Mouse (Mus musculus): ENCODE results near the gene Klk1b4. TPM values are rescaled to one million over a fixed set of nuclear protein-coding genes. Genes with fewer than 3 reads are reported as not detected.
"Not testable (repeated sequence)": the region's sequence is repeated elsewhere in the genome, so short reads cannot be mapped to it uniquely, and the experiment has no call there.

Gene Klk1b4
- total and polyA plus RNA-seq, 2 experiments, result 2.0 to 7.4 TPM

GRCm38 (mm10) chr7:44246984-44247470 is 39.8 kb downstream of the Klk1b4 start:
- TF ChIP-seq POLR2A (IDR thresholded peaks at IDR 0.05; ENCODE audit: extremely low read depth, insufficient read depth, low read length), result no peak
- no peak for TF ChIP-seq CTCF (IDR thresholded peaks at IDR 0.05; ENCODE audit: low read depth, low read length)
- Histone ChIP-seq H3K36me3 (ENCODE audit: control insufficient read depth, insufficient read depth, low read length) (peaks cover 6% of the 10 kb centered on the region), H3K27ac (replicated peaks; ENCODE audit: insufficient read depth, low read depth, low read length) (peak overlapping the region; percentile 33), H3K4me3 (ENCODE audit: insufficient read depth, low read depth, low read length) (peak overlapping the region; percentile 98), H3K4me1 (ENCODE audit: control insufficient read depth, insufficient read depth, low read length) (peaks cover 5% of the 10 kb centered on the region), H3K9ac (ENCODE audit: low read depth, low read length) (peak overlapping the region; percentile 76), H3K27me3 (ENCODE audit: control insufficient read depth, insufficient read depth, low read length) (no peaks in the 10 kb centered on the region), H3K79me2 (ENCODE audit: control insufficient read depth, insufficient read depth, low read length) (no peaks in the 10 kb centered on the region)
- WGBS, result under 1% methylated on average over 23 of the region's 23 CpGs
- DNase-seq (ENCODE audit: extremely low read depth, low read depth, low spot score), result peak; percentile 17

- Histone ChIP-seq H3K79me2 (ENCODE audit: control insufficient read depth, insufficient read depth, low read length) (no peaks in the 10 kb centered on the region), H3K9ac (ENCODE audit: low read depth, low read length) (no peak overlapping the region), H3K36me3 (ENCODE audit: control insufficient read depth, insufficient read depth, low read length) (peaks cover 8% of the 10 kb centered on the region), H3K4me1 (ENCODE audit: control insufficient read depth, insufficient read depth, low read length) (peaks cover 5% of the 10 kb centered on the region), H3K27ac (replicated peaks; ENCODE audit: insufficient read depth, low read depth, low read length) (no peak overlapping the region), H3K27me3 (ENCODE audit: control insufficient read depth, insufficient read depth, low read length) (no peaks in the 10 kb centered on the region), H3K4me3 (ENCODE audit: insufficient read depth, low read depth, low read length) (no peak overlapping the region)
- WGBS, result 95% methylated on average over 2 of the region's 2 CpGs
- DNase-seq (ENCODE audit: extremely low read depth, low read depth, low spot score), result no peak
- TF ChIP-seq CTCF (IDR thresholded peaks at IDR 0.05; ENCODE audit: low read depth, low read length) (no peak), POLR2A (IDR thresholded peaks at IDR 0.05; ENCODE audit: extremely low read depth, insufficient read depth, low read length) (no peak)
These were observed 40.7 kb downstream of the Klk1b4 start for GRCm38 (mm10) chr7:44247971-44248370.

GRCm38 (mm10) chr7:44249248-44249647 is 42.0 kb downstream of the Klk1b4 start:
- no peaks in the 10 kb centered on the region for H3K27me3 ChIP-seq (ENCODE audit: control insufficient read depth, insufficient read depth, low read length)
- WGBS, result 97% methylated on average over 4 of the region's 4 CpGs
- TF ChIP-seq POLR2A (IDR thresholded peaks at IDR 0.05; ENCODE audit: extremely low read depth, insufficient read depth, low read length) (no peak), CTCF (IDR thresholded peaks at IDR 0.05; ENCODE audit: low read depth, low read length) (no peak)
- peaks cover 5% of the 10 kb centered on the region for H3K4me1 ChIP-seq (ENCODE audit: control insufficient read depth, insufficient read depth, low read length)
- DNase-seq (ENCODE audit: extremely low read depth, low read depth, low spot score), result no peak
- peaks cover 8% of the 10 kb centered on the region for H3K36me3 ChIP-seq (ENCODE audit: control insufficient read depth, insufficient read depth, low read length)
- no peak overlapping the region for H3K9ac ChIP-seq (ENCODE audit: low read depth, low read length)
- no peak overlapping the region for H3K27ac ChIP-seq (replicated peaks; ENCODE audit: insufficient read depth, low read depth, low read length)
- no peaks in the 10 kb centered on the region for H3K79me2 ChIP-seq (ENCODE audit: control insufficient read depth, insufficient read depth, low read length)
- H3K4me3 ChIP-seq (ENCODE audit: insufficient read depth, low read depth, low read length), result no peak overlapping the region

- not testable (repeated sequence) for H3K36me3 ChIP-seq (ENCODE audit: control insufficient read depth, insufficient read depth, low read length)
These were observed 43.6 kb downstream of the Klk1b4 start for GRCm38 (mm10) chr7:44250732-44251275.

GRCm38 (mm10) chr7:44253023-44253616 is 45.9 kb downstream of the Klk1b4 start:
- DNase-seq (ENCODE audit: extremely low read depth, low read depth, low spot score), result no peak
- Histone ChIP-seq H3K4me1 (ENCODE audit: control insufficient read depth, insufficient read depth, low read length) (no peaks in the 10 kb centered on the region), H3K4me3 (ENCODE audit: insufficient read depth, low read depth, low read length) (no peak overlapping the region), H3K79me2 (ENCODE audit: control insufficient read depth, insufficient read depth, low read length) (no peaks in the 10 kb centered on the region), H3K36me3 (ENCODE audit: control insufficient read depth, insufficient read depth, low read length) (peaks cover 8% of the 10 kb centered on the region), H3K27ac (replicated peaks; ENCODE audit: insufficient read depth, low read depth, low read length) (no peak overlapping the region), H3K27me3 (ENCODE audit: control insufficient read depth, insufficient read depth, low read length) (no peaks in the 10 kb centered on the region), H3K9ac (ENCODE audit: low read depth, low read length) (no peak overlapping the region)
- TF ChIP-seq CTCF (IDR thresholded peaks at IDR 0.05; ENCODE audit: low read depth, low read length), result no peak
- TF ChIP-seq POLR2A (IDR thresholded peaks at IDR 0.05; ENCODE audit: extremely low read depth, insufficient read depth, low read length), result no peak
- WGBS, result 79% methylated on average over 15 of the region's 15 CpGs

More at GRCm38 (mm10) chr7:44250732-44251275, 43.6 kb downstream of the Klk1b4 start:
- 93% methylated on average over 17 of the region's 17 CpGs for WGBS
- DNase-seq (ENCODE audit: extremely low read depth, low read depth, low spot score); H3K79me2 ChIP-seq (ENCODE audit: control insufficient read depth, insufficient read depth, low read length); H3K9ac ChIP-seq (ENCODE audit: low read depth, low read length); H3K27ac ChIP-seq (replicated peaks; ENCODE audit: insufficient read depth, low read depth, low read length); H3K4me1 ChIP-seq (ENCODE audit: control insufficient read depth, insufficient read depth, low read length); H3K27me3 ChIP-seq (ENCODE audit: control insufficient read depth, insufficient read depth, low read length); H3K4me3 ChIP-seq (ENCODE audit: insufficient read depth, low read depth, low read length): not testable (repeated sequence)

GRCm38 (mm10) chr7:44254930-44255329 is 47.7 kb downstream of the Klk1b4 start:
- Histone ChIP-seq H3K27ac (replicated peaks; ENCODE audit: insufficient read depth, low read depth, low read length) (no peak overlapping the region), H3K4me1 (ENCODE audit: control insufficient read depth, insufficient read depth, low read length) (no peaks in the 10 kb centered on the region), H3K4me3 (ENCODE audit: insufficient read depth, low read depth, low read length) (no peak overlapping the region), H3K36me3 (ENCODE audit: control insufficient read depth, insufficient read depth, low read length) (peaks cover 2% of the 10 kb centered on the region; the same call in 1 of the 2 replicates), H3K9ac (ENCODE audit: low read depth, low read length) (no peak overlapping the region), H3K27me3 (ENCODE audit: control insufficient read depth, insufficient read depth, low read length) (no peaks in the 10 kb centered on the region), H3K79me2 (ENCODE audit: control insufficient read depth, insufficient read depth, low read length) (no peaks in the 10 kb centered on the region)
- no peak for DNase-seq (ENCODE audit: extremely low read depth, low read depth, low spot score)
- 77% methylated on average over 6 of the region's 6 CpGs for WGBS
- TF ChIP-seq POLR2A (IDR thresholded peaks at IDR 0.05; ENCODE audit: extremely low read depth, insufficient read depth, low read length) (no peak), CTCF (IDR thresholded peaks at IDR 0.05; ENCODE audit: low read depth, low read length) (no peak)

All from liver, adult 2 months (tissue).